Mouse (Mus musculus) neutrophil, adult 5-6 weeks (primary cell): ENCODE measurements around the gene Kcns3. TPM values are rescaled to one million over a fixed set of nuclear protein-coding genes. Genes with fewer than 3 reads are reported as not detected.

Source experiments
- ATAC-seq: fragments of 151-379, 151-347 bp; 2 replicates; pipeline ENCODE4 v1.8.0; 2017; ENCODE audit warnings: mild to moderate bottlenecking, moderate TSS enrichment; ENCODE audit not compliant: insufficient number of reproducible peaks, poor library complexity, low FRiP score, severe bottlenecking; ENCODE audit errors: extremely low read depth
- total RNA-seq: library from RNA; stranded (forward); fragments of 200-1000 nt; gene quantifications from 2 replicates; pipeline ENCODE4 v1.2.3, GENCODE M21; 2017

The Kcns3 gene
- total RNA-seq: not detected in 2 replicates

GRCm38 (mm10) chr12:11151015-11151414, at the start of gene Kcns3:
Gene Kcns3, minus strand, starts transcription at chr12:11151056.
- ATAC-seq: no peak

DNA sequence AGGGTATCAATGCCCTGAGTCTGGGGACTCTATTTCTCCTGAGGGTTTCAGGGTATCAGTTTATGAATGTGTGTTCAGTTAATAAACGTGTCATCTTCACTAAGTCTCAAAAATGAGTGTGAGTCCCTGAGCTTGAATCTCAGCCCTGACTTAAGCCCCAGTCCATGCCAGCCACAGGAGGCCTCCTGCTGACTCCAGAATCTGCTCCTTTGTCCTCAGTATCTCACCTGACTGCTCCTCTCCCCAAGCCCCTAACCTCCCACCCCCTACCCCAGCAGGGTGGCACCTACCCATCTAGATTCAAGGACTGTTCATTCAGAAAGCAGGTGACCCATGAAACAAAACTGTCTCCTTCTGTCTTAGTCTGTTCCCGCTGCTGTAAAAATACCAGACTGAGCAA, 47.7 kb upstream of the Kcns3 start:
- ATAC-seq: no peak

GRCm38 (mm10) chr12:11198026-11198425, 47.2 kb upstream of the Kcns3 start:
- no peak for ATAC-seq

GRCm38 (mm10) chr12:11196830-11197229, 46.0 kb upstream of the Kcns3 start:
- no peak for ATAC-seq

DNA sequence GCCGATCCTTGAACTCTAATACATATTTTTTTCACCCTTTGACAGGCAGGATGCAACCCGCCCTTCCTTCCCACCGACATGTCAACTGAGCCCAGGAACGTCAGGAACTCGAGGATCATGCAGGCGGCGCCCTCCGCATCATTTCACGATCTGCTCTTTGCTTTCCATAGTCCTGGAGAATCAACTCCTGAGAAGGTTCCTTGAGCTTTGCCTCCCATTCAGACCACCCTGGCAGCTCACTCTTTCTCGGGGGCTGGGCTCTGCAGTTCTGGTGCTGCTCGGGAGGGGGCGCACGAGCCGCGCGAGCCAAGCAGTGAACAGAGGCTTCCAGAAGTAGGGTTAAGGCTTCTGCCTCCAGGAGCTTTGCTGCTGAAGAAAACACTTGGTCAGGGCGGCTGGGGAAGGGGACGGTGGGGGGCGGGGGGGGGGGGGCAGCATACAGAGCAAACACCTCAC, 45.3 kb upstream of the Kcns3 start:
- ATAC-seq: peak; percentile 81

- no peak for ATAC-seq
These were observed 44.2 kb upstream of the Kcns3 start for GRCm38 (mm10) chr12:11195031-11195430.

DNA sequence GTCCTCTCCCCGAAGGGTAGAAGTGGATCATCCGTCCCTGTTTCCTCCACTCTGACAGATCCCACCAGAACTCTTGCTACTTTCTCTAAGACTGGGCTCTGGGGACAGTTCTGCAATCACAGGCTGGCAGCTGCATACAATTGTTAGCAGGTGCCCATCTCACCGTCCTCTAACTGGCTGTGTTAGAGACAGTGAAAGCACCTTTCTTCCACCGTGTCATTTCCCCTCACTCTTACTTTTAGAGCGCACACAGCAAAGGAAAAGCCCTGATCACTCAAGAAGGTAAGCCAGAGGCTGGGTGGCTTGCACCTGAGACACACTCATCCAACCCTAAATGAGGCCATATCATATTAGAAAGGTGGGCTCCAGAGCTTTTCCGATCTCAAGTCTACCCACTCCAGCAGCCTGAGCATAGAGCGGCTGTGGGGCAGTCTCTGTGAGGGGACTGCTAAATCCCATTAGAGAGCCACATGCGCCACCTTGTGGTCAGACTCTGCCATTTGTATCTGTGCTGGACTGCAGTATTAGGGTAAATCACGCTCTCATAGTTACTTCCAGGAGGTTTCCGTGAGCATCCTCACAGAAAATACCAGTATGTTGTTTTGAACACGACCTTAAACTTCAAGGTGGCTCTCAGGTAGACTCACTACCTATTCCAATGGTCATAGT, 27.8 kb upstream of the Kcns3 start:
- ATAC-seq: peak; percentile 76

GRCm38 (mm10) chr12:11177408-11178394, 26.8 kb upstream of the Kcns3 start:
- ATAC-seq: no peak; the same call in 1 of the 2 replicates

DNA sequence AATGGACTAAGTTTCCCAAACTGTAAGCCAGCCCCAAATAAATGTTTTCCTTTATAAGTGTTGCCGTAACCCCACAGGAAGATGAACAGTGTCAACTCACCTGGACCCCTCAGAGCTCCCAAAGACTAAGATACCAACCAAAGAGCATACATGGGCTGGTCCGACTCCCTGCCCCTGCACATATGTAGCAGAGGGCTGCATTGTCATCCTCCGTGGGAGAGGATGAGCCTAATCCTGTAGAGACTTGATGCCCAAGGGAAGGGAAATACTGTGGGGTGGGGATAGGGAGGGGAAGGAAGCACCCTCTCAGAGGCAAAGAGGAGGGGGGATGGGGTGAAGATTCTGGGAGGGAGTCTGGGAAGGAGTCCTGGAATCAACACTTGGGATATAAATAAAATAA, 7.8 kb upstream of the Kcns3 start:
- ATAC-seq: no peak

DNA sequence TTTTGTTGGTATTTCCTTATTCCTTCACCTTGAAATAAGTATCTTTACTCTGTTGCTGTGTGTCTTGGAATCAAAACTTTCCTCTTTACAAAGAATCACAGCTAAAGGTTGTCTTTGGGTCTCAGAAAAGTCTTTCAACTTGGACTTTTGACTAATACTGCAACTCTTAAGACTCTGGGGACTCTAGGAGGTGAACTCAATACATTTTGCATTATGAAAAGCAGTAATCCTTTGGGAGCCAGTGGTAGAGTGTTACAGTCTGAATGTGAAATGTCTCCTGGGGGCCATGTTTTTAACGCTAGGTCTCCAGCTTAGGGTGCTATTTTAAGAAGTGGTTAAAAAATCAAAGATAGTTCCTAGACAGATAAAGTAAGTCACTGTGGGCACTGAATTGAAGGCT, 4.3 kb upstream of the Kcns3 start:
- no peak for ATAC-seq

DNA sequence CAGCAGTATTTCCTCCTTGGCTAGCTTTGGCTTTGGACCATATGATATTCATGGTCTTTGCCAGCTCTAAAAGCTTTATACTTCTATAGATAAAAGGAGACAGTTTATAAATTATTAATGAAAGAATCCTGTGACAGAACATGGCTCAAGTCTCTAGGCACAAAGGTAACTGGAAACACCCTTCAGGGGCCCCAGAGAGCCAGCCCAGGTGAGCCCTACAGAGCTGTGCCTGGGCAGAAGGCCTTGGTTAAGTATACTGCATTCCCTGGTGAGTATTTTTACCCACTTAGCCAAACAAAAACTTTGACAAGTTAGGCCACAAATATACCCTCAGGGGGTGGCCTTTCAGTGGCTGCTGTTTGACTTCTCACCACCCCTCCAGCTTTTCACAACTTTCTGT, 2.7 kb upstream of the Kcns3 start:
- ATAC-seq: no peak

DNA sequence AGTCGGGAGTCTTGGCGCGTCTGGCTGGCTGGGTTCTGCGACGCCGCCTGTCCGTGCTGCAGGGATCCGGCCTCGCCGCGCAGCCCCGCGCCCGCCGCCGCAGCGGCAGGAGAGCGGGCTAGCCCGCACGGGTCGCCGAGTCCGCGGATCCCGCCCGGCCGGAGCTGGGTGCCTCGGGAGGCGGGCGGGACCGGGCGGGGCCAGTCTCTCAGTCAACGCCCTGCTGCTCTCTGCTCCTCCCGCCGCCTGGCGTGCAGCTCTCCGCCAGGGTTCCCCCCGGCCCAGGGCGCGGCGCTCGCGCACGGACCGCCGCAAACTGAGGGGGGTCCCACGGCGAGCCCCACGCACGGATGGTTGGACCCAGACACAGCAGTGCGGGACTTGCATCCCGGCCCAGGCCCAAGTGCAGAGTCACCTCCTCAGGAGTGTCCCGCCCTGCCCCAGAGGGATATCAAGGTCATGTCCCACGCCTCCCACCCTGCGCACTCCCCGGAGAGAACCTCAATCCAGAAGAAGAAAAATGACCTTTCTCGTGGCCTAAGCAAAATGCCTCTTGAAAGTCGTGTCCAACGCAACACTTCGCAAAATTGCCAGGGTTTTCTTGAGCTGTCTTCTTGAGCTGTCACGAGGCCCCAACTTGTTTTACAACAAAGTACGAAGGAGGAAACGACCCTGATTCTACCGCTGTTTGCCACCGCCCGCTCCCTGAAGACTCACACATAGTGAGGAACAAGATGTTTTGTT, 492 bp downstream of the Kcns3 start:
- no peak for ATAC-seq

- no peak for ATAC-seq
These were observed 1.2 kb downstream of the Kcns3 start for GRCm38 (mm10) chr12:11149421-11150191.

DNA sequence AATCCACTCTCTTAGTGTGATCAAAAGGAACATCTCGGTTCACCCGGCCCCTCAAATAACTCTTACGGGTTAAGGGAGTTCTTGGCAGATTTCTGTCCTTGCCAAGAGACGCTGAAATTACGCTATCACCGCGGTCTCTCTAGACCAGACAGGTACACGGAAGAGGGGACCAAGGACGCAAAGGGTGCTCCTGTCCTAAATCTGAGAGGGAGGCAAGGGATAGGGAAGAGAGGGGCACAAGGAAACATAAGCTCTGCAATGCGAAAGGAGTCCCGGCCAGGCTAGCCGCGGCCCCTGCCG, 1.8 kb downstream of the Kcns3 start:
- ATAC-seq: no peak

DNA sequence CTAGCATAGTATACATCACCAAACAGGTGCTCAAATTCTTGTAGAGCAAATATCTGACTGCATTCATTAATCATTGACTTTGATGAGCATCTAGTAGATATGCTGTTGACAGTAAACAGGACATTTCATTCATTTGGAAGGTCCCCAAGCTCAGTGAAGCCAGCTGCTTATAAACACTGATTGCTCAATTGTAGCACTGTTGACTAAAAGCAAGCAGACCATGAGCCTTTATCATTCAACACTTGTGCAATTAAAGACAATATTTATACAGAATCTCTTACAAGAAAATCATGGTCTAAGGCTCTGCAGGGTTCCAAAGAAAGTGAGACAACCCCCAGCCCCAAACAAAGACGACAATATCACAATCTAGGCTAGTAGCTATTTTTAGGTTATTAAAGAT, 6.0 kb downstream of the Kcns3 start:
- ATAC-seq: no peak

DNA sequence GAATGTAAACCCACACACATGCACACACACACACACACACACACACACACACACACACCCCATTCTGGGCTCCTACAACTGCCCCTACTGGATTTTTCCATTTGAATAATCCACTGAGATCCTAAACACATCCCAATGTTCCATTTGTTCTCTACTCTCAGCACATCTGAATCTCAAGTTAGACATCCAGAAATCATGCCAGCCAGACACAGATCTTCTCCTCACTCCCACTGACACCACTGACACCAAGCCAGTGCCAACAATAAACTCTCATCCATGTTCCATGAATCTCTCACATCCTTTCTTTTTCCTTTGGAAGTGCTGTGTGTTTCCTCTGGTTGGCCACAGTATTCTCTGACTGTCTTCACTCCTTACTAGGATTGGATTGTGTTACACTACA, 18.4 kb downstream of the Kcns3 start:
- ATAC-seq: no peak

DNA sequence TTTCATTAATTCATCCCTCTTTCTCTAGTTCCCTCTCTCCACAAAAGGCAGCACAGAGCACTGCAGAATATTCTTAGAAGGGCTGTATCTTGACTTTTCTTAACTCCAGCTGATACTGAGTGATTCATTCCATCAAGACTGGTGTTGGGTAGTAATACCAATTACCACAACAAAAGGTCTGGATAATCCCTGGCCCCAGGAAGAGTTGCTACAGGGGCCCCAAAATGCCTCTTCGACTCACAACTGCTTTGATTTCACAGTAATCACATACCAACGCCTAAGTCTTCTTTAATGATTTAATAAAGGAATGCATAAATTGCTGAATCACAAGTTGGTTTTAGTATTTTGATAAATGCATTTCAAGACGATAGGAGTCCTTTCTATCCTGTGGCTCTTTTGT, 21.7 kb downstream of the Kcns3 start:
- no peak for ATAC-seq

GRCm38 (mm10) chr12:11126186-11126759, 24.6 kb downstream of the Kcns3 start:
- ATAC-seq: no peak

DNA sequence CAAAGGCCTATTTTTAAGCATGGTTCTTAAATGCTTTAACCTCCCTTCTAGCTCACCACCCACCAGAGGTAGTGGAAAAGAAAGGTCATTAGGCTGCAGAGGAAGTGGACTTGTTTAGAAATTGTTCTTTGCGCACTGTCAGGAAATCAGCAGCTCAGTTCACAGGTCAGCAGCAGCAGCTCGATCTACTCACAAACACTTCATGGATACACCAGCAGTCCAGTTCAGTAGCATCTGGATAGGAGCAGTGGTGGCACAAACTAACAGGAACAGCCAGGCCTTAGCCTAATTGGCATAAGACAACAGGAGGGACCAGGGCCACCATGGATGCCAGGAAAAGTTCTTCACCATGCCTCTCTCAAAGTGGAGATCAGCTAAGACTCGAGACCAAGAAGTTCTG, 49.3 kb downstream of the Kcns3 start:
- ATAC-seq: no peak
